Mouse (Mus musculus) stomach, postnatal 0 days (tissue): Measurements from ENCODE around the gene Atcay. TPM values are rescaled to one million over a fixed set of nuclear protein-coding genes. Genes with fewer than 3 reads are reported as not detected.
A peak's percentile ranks its signal among the peaks of the same experiment; 100 is the strongest.

Source experiments
- ATAC-seq: fragments of 200-750 bp; cut with Nextera tagmentation; 2 replicates; pipeline ENCODE4 v1.8.0; 2017; ENCODE audit not compliant: low FRiP score, low TSS enrichment
- DNase-seq: peaks from one replicate; pipeline ENCODE4 v3.0.0-alpha.2; 2016; ENCODE audit warnings: low spot score
- H3K27ac ChIP-seq: fragments of 300-500 bp; sonication (generic); replicated peaks from 2 replicates; pipeline ENCODE4 v1.5.1; 2014; ENCODE audit warnings: mild to moderate bottlenecking, control low read depth
- H3K27me3 ChIP-seq: fragments of 300-500 bp; sonication (generic); 2 replicates; pipeline ENCODE4 v1.6.1; 2014; ENCODE audit warnings: low read length; ENCODE audit not compliant: control insufficient read depth, insufficient read depth
- H3K36me3 ChIP-seq: fragments of 300-500 bp; sonication (generic); 2 replicates; pipeline ENCODE4 v1.6.1; 2014; ENCODE audit warnings: low read length, mixed read lengths; ENCODE audit not compliant: control insufficient read depth, insufficient read depth
- H3K4me1 ChIP-seq: fragments of 300-500 bp; sonication (generic); replicated peaks from 2 replicates; pipeline ENCODE4 v1.6.1; 2014; ENCODE audit warnings: antibody characterized with exemption; ENCODE audit not compliant: control insufficient read depth, insufficient read depth
- H3K4me2 ChIP-seq: fragments of 300-500 bp; sonication (generic); replicated peaks from 2 replicates; pipeline ENCODE4 v1.6.1; 2014; ENCODE audit warnings: low read depth, mild to moderate bottlenecking, control low read depth, moderate library complexity
- H3K4me3 ChIP-seq: fragments of 300-500 bp; sonication (generic); 2 replicates; pipeline ENCODE4 v1.5.1; 2014; ENCODE audit warnings: low read depth, low read length, control low read depth
- H3K9ac ChIP-seq: fragments of 300-500 bp; sonication (generic); 2 replicates; pipeline ENCODE4 v1.6.1; 2014; ENCODE audit warnings: mild to moderate bottlenecking, low read length, control low read depth, mixed read lengths
- H3K9me3 ChIP-seq: fragments of 300-500 bp; sonication (generic); 2 replicates; pipeline ENCODE4 v1.6.1; 2016; ENCODE audit warnings: low read length; ENCODE audit not compliant: control insufficient read depth
- CTCF ChIP-seq: IDR thresholded peaks from 2 replicates; pipeline ENCODE4 v1.5.1; 2016; ENCODE audit warnings: antibody characterized with exemption, low read depth, mild to moderate bottlenecking, moderate library complexity
- EP300 ChIP-seq: optimal IDR thresholded peaks from 2 replicates; pipeline ENCODE3; 2016; ENCODE audit warnings: antibody characterized with exemption
- WGBS: fragments of 180-500 bp; shearing (Covaris S2); extraction: QIAGEN DNeasy Blood & Tissue Kit; methylation state at CpG from one replicate; pipeline ENCODE4 v1.1.7; 2014; 5-methylcytosine and 5-hydroxymethylcytosine counted together
- polyA plus RNA-seq: library from polyadenylated mRNA; unstranded; fragments of >200 nt; fragmentation: Nextera tagmentation; extraction: Ambion mirVana; gene quantifications from 2 replicates; pipeline ENCODE4 v1.2.1, GENCODE M21; 2015

Atcay gene
- polyA plus RNA-seq: 0.64 and 0.91 TPM in 2 replicates

DNA sequence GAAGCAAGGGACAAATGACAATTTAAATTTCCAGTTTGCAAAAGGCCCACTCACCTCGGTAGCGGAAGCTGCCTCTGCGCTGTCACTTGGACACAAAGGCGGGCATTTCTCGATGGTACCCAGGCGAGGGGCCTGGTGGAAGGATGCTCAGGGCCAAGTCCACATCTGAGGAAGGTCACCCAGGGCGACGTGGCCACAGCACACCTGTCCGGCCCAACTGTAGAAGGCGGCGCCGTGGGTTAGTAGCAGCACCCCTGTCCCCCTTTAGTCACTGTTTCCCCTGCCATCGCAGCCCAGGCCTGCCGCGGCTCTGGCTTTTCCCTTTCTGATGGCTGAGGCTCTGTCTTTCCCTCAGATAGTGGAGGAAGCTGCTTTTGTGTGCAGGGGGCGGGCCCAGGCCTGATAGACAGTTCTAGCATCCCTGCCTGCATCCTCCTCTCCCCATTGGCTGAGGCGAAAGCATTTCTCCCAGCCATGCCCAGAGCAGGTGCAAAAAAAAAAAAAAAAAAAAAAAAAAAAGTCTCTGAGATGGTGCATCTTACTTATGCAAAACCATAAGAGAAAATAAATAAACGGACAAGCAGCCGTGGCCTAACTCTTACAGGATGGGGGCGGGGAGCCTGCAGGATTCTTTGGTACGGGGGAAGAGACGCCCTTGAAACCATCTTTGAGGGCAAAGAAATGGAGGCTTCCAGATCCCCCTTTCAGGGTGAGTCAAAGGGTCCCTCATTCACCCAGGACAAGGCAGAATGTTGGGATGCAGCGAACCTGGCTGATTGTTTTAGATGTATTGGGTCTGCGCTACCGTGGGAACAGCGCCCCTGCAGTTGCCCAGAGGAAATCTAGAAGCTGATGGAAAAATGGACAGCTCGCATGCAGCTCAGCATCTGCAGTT, at the start of gene Atcay:
Gene Atcay, minus strand, starts transcription at position 396 of the 895 bp plus-strand sequence.
- no peak within 1 kb of the TSS for H3K9ac ChIP-seq
- peaks cover 3% of the 10 kb centered on the region; the same call in 1 of the 2 replicates for H3K27me3 ChIP-seq
- H3K4me2 ChIP-seq: no peak within 1 kb of the TSS
- no peak for ATAC-seq
- no peak for DNase-seq
- no peaks in the 10 kb centered on the region for H3K4me1 ChIP-seq
- H3K4me3 ChIP-seq: 0 out of 2 replicates have a peak within 1 kb of the TSS, but pooled peaks have one; percentile 2
- WGBS: 11% methylated on average over 27 of the region's 27 CpGs
- H3K9me3 ChIP-seq: no peaks in the 10 kb centered on the region
- TF ChIP-seq CTCF (peak; percentile 74), EP300 (no peak)
- H3K36me3 ChIP-seq: no peaks in the 10 kb centered on the region
- H3K27ac ChIP-seq: no peak within 1 kb of the TSS

DNA sequence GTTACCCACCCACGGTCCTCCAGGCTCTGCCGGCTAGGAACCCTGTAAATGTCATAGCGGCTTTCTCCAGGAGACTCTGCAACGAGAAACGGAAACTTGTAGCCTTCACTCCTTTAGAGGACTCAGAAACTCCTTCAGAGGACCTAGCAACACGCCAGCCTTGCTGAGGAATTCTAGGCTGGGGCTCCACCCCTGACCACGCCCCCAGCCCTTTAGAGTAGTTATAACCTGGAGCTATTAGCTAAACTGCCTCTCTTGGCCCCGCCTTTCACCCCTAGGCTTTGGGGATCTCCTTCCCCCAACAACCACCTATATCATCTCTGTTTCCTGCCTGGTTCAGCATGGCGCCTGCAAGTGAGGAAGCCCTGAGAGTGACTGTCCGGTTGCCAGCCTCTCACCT, 48.9 kb upstream of the Atcay start:
- no peak for TF ChIP-seq CTCF
- TF ChIP-seq EP300: no peak
- ATAC-seq: no peak
- no peak for DNase-seq
- H3K4me2 ChIP-seq: no peak overlapping the region
- 42% methylated on average over 10 of the region's 10 CpGs for WGBS
- H3K27me3 ChIP-seq: no peaks in the 10 kb centered on the region
- 0 out of 2 replicates have a peak, but pooled peaks cover 2% of the 10 kb centered on the region for H3K36me3 ChIP-seq
- no peak overlapping the region for H3K27ac ChIP-seq
- H3K9ac ChIP-seq: no peak overlapping the region
- H3K4me3 ChIP-seq: no peak overlapping the region
- no peaks in the 10 kb centered on the region for H3K9me3 ChIP-seq
- no peaks in the 10 kb centered on the region for H3K4me1 ChIP-seq

DNA sequence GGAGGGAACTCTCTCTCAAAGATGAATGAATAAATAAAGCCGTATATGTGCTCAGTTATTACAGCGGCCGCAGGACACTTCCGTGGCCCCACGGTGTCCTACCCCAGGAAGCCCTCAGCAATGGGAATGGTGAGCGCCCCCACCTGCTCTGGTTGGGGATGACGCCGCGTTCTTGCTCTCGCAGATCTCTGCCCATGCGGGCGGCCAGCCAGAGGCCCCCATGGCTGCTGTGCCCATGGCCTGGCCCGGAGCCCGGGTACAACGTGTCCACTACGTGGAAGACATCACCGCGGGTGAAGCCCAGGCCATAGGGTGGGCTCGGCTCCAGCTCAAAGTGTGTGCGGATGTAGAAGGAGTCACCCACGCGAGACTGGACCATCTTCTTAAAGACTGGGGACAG, 47.0 kb upstream of the Atcay start:
- WGBS: 76% methylated on average over 22 of the region's 22 CpGs

GRCm38 (mm10) chr10:81273842-81274241, 43.2 kb upstream of the Atcay start:
- Histone ChIP-seq H3K4me3 (no peak overlapping the region), H3K9ac (no peak overlapping the region), H3K4me2 (no peak overlapping the region), H3K36me3 (peaks cover 30% of the 10 kb centered on the region), H3K4me1 (no peaks in the 10 kb centered on the region; the same call in 1 of the 2 replicates), H3K27ac (no peak overlapping the region), H3K27me3 (no peaks in the 10 kb centered on the region), H3K9me3 (no peaks in the 10 kb centered on the region)
- TF ChIP-seq EP300 (no peak), CTCF (no peak)
- DNase-seq (no peak), ATAC-seq (no peak)
- 95% methylated on average over 19 of the region's 19 CpGs for WGBS

More for the DNA sequence above, 47.0 kb upstream of the Atcay start:
- Histone ChIP-seq H3K4me2 (no peak overlapping the region), H3K9me3 (no peaks in the 10 kb centered on the region), H3K27ac (no peak overlapping the region), H3K9ac (no peak overlapping the region), H3K4me1 (no peaks in the 10 kb centered on the region), H3K27me3 (no peaks in the 10 kb centered on the region), H3K36me3 (peaks cover 14% of the 10 kb centered on the region; the same call in 1 of the 2 replicates), H3K4me3 (no peak overlapping the region)
- no peak for DNase-seq
- TF ChIP-seq EP300 (no peak), CTCF (no peak)
- no peak for ATAC-seq

GRCm38 (mm10) chr10:81272356-81272755, 41.7 kb upstream of the Atcay start:
- WGBS: 87% methylated on average over 21 of the region's 21 CpGs
- Histone ChIP-seq H3K4me2 (no peak overlapping the region), H3K36me3 (peaks cover 30% of the 10 kb centered on the region), H3K9ac (no peak overlapping the region), H3K4me1 (peaks cover 2% of the 10 kb centered on the region; the same call in 1 of the 2 replicates), H3K4me3 (no peak overlapping the region), H3K9me3 (no peaks in the 10 kb centered on the region), H3K27ac (no peak overlapping the region), H3K27me3 (no peaks in the 10 kb centered on the region)
- TF ChIP-seq CTCF: no peak
- no peak for TF ChIP-seq EP300
- no peak for DNase-seq
- no peak for ATAC-seq
